Mouse (Mus musculus): ENCODE results near the gene Kcna1.

Kcna1 gene

DNA sequence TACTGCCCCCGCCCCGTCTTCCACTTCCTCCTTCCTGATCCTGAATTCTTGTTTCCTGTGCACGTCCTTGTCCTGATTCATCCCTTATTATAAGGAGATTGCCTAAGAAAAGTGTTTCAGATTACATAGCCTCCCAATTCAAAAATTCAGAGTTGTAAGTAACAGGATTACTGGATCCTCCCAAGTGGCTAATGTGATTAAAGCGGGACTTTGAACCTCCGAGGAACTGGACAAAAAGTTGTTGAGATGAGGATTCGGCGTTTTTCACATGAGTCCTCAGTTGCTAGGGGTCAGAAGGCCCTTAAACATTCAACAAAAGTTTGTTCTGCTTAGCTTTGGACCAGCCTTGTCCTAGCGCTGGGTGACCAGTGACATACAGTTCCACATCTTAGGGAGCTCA, at the start of gene Kcna1:
TSS of gene Kcna1 (minus strand) at position 4 of the 400 bp plus-strand sequence.
- DNase-seq (ENCODE audit: low spot score in 2 of 2): no peak

DNA sequence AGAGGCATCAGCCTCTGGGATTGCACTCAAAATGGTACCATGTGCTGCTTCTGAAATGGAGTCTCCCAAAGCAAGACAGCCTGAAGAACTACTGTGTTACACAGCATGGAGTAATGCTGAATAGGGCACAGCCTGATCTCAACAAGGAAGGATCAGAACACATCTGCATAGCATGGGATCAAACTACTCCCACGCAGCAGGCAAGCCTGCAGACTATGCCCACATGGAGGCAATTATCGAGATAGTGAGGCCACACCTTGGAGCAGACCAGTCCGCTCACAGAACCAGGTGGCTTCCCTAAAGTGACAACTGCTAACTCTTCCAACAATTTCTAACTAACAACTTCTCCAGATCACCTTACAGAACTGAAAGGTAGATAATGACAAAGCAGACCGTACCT, 40.9 kb upstream of the Kcna1 start:
- no peak for DNase-seq (ENCODE audit: low spot score in 2 of 2)

DNA sequence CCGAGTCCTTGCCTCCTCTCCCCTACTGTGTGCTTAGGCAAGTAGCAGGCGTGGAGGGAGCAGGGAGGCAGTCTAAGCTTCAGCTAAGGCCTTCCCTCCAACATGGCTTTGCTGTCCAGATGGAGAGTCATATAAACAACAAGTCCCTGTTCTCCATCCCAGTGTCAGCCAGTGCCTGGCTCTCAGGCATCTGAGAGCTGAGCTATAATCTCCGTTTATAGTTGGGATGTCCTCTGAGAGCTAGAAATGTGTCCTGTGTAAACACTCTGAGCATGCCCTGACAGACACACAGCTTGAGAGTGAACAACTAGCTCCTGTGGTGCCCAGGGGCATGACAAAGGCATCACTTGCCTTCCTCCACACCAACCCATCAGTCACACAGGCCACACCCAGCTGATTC, 39.0 kb upstream of the Kcna1 start:
- DNase-seq (ENCODE audit: low spot score in 2 of 2): no peak

DNA sequence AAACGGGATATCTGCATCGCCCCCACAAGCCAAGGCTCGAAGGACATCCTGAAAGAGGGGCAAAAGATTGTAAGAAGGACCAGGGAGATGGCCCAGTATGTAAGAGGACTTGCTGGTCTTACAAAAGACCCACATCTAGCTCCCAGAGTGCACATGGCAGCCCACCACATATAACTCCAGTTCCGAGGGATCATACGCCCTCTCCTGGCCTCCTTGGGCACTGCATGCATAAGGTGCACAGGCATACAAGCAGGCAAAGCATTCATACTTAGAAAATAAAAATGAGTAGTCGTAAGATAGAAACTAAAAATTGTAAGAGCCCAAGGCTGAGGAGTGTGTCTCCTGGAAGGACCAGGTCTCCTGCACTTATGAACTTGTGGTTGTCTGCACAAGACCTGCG, 32.8 kb upstream of the Kcna1 start:
- DNase-seq (ENCODE audit: low spot score in 2 of 2): no peak

DNA sequence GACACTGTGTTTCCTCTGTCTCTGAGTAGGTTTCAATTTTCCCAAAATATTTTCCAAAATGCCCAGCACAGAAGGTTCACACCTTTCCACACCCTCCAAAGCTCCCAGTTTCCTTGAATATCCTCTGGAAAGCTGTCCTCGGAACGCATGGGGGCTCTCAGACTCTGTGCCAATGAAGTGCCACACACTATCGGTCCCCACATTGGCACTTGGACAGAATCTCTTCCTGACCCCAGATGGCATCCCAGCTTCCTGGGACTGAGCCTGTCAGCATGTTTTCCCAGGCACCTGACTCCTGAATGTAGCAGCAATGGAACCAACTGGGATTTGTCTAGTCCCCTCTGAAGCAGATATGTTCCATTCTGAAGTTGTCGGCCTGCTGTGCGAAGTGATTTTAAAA, 20.8 kb upstream of the Kcna1 start:
- DNase-seq (ENCODE audit: low spot score in 2 of 2): no peak

DNA sequence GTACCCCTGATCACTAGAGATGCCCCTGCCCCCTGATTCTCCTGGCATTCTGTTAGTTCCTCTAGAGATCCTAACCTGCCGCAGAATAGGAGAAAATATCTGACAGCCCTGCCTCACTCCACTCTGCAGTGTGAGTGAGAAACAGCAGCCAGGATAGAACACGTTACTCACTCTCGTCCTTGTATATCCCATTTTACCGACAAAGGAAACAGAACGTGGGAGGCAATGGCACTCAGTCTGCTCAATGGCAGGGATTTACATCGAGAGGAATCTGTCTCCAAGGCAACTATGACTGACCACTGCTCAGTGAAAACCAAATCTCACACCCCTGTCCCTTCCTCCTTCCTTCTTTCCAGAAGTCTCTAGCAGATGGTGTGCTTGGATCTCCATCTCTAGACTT, 19.9 kb upstream of the Kcna1 start:
- no peak for DNase-seq (ENCODE audit: low spot score in 2 of 2)

DNA sequence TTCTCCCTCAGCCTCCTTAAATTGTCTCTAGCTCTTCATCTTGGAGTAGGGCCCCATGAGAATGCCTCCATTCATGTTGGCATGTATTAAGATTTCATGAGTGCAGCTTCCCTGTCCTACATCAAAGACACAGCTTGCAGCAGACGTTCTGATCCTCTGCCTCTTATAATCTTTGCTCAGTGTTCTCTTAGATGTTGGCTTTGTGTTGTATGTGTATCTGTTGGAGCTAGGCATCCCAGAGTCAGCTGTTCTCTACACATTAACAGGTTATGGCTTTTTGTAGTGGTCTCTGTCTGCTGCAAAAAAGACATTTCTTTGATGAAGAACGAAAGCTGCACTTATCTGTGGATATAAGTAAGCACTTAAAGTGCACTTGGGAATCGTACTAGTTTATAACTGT, 18.4 kb upstream of the Kcna1 start:
- DNase-seq (ENCODE audit: low spot score in 2 of 2): no peak

DNA sequence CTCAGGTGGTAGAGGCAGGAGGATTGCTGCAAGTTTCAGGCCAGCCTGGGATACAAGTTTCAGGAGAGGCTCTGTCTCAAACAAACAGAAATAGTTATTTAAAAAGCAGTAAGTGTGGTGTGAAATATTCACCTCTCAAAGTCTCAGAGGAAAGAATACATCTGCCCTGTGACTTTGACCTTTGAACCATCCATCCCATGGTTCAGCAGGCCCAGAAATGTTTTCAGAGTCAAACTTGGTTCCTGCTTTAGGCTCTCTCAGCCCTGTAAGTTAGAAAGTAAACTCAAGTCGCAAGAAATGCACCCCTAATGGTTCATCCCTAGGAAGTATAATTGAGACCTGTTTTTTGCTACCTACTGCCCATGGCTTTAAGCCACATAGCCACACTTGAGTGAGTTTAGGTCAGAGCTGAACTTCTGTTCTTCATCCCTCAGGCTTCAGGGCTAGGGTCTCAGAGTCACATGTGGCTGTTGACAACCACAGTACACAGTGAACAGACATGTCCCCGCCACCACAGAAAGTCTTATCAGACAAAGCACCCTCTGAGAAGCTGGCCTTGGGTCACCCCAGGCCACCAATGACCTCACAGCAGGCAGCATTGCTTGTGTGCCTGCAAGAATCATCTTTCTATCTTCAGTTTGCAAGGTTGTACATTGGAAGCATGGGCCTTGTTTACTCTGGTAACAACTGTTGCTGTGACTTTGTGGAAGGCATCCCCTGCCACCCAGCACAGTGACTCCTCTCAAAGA, 11.6 kb upstream of the Kcna1 start:
- no peak for DNase-seq (ENCODE audit: low spot score in 2 of 2)

DNA sequence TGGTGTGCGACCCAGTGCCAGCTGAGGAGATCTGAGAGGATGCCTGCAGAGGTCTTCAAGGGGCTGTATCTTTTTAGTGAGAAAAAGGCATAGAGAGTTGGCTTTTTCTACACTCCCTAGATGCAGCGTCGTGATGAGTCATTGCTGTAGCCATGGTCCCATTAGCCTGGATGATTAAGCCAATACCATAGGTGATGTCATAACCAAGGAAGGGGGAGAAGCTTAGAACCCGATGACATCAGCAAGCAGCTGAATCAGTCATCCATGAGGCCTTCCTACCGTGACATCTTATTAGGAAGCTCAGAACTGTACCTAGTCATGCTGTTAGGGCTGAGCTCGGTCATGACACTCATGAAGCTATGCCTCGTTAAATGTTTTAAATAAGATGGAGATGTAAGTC, 7.4 kb upstream of the Kcna1 start:
- no peak for DNase-seq (ENCODE audit: low spot score in 2 of 2)

DNA sequence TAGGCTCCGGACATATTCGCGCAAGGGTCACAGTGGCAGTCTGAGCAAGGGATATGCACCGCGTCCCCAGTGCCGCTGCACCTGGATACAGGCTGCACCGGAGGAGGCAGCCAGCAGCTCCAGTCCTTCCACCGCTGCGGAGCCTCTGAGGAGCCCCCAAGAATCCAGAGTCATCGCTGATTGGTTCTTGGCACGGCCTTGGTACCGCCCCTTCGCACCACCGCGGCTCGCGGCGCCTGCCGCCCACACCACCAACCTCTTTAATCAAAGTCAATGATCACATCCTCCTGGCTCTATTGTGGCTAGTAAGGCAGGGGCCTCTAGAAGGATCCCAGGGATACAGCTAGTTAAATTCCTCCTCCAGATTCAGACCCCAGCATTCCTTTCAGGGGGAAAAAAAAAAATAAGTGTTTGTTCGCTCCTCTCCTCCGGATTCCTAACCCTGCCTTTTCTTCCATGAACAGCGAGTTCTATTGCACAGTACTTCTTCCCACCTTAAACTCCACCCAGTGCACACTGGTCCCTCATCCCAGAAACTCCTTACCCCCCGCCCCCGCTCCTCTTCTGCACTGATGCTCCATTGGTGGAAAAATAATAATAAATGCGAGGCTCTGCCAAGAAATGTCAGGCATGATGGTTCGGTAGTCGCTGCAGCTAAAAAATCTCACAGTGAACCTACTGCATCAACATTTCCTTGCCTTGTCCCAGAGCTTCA, 383 bp downstream of the Kcna1 start:
- no peak for DNase-seq (ENCODE audit: low spot score in 2 of 2)

DNA sequence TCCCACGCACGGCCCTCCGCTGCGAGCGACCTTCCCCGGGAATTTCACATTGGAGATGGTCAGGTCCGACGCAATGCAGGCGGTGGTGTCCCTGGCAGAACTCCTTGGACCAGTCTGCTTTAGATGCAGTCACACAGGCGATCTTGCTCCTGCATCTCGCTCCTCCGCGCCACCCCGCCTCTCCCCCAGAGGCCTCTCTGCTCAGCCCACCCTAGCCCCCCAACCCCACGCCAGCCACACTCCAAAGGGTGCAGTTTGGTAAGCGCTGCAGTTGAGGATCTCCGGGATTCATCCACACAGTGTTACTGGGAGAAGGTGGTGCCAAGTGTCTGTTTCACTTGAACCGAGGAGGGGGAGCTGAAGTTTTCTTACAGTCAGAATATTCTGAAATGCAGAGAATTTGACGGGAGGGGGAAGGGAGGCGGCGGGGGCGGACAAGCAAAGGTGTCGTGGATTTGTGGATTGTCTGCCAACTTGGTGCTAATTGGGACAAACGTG, 1.1 kb downstream of the Kcna1 start:
- no peak for DNase-seq (ENCODE audit: low spot score in 2 of 2)

DNA sequence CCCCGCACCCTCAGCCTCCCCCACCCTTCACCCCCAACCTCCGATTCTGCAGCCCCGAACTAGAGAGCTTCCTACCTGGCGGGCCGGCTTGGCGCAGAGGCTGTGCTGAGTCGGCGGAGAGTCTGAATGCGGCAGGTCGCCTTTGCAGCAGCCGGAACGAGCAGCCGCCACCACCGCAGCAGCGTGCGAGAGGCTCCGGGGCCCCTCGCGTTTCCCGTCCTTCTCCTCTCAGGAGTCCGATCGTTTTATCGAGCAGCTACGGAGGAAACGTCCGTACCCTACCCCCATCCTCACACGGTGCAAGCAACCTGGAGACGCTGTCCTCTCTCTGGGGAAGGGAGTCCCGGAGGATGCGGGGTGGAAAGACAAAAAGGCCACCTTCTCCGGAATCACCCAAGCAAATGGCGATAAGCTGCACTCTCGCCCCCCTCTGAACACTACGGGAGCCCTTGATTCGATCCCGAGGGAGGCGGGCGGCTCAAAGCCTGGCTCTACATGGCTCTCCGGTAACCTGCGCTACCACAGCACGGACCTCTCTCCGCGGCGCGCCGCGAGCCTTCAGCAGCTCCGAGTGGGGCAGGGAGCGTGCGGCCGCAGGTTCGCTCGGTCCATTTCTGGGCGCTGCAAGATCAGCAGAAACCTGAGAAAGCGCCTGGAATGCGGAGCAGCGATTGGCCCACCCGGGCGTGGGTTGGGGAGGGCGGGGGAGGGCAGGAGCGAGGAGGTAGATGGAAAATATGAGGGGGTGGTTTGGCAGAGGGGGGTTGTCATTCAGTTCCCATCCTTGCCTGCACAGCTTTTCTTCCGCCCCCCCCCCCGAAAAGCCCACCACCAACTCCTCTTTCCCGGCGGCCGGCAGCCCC, 1.8 kb downstream of the Kcna1 start:
- DNase-seq (ENCODE audit: low spot score in 2 of 2): no peak

DNA sequence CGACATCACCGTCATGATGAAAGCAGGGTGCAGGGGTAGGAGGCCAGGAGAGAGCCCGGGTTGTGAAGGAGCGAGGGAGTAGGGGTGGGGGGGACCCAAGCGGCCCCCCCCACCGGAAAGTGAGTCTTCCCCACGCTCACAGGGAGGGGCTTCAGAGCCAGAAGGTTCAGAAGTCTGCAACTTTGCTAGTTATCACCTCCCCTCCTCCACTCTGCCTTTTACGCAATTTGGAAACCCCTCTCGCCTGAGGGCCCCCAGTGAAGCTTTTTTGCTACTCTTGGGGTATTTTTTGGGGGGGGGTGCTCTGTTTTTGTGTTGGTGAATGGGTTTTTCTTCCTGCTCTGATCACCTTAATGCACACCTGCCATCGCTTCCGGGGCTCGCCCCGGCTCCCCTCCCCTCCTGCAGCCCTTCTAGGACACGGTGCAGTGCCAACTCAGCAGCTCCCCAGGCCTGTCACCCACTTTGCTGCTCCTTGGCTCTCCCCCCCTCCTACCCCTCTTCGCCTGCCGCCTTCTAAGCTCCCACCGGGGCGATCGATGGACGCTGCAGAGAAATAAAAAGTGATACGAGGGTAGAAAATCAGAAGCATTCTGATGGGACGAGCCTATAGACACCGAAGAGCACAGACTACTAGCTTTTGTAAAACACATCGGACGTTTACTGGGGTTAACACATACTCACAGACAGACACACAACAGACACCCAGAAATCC, 2.7 kb downstream of the Kcna1 start:
- no peak for DNase-seq (ENCODE audit: low spot score in 2 of 2)

DNA sequence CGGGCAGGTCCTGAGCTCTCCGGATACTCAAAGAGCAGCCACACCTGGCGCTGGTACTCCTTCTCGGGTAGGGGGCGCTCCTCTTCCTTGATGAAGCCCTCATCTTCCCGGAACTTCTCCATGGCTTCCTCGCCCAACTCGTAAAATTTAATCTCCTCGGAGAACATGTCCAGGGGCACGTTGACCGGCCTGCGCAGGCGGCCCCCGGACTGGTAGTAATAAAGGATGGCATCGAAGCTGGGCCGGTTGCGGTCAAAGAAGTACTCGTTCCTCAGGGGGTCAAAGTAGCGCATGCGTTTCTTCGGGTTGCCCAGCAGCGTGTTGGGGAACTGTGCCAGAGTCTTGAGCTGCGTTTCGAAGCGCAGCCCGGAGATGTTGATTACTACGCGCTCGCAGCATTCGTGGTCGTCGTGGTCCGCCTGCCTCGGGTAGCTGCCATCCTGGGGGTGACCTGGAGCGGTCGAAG, 3.3 kb downstream of the Kcna1 start:
- no peak for DNase-seq (ENCODE audit: low spot score in 2 of 2)

DNA sequence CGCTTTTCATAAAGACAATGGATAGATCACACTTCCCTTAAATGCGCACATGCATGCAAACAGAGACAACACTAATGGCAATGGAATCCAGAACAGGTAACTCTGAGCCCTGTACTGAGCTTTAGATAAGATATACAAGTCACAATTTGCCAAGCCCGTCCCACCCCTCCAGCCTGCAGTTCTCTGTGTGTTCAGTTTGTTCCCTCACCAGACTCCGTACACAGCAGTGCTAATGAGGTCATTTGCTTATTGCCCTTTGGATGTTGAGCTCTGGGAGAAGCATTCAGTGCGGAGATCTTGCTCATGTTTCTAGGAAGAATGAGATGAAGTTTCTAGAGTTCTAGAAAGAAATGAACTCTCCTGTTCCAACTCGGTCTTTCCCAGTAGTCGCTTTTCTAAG, 17.7 kb downstream of the Kcna1 start:
- no peak for DNase-seq (ENCODE audit: low spot score in 2 of 2)

DNA sequence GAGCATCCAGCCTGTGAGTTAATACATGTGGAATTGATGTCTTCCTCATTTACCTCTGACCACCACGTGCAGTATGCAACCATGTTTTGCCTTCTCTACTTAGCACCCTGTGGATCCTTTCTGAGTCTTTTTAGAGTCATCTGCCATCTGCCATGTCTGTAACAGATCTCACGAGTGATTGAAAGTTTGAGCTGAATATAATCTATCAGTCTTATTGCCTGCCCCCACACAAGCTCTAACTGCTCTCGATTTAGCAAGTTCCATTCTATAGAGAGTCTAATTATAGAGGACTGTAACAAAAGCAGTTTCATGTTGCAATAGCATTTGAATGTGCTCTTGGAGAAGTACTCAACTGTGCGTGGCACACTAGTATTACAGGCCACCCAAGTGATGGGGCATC, 27.7 kb downstream of the Kcna1 start:
- no peak for DNase-seq (ENCODE audit: low spot score in 2 of 2)

DNA sequence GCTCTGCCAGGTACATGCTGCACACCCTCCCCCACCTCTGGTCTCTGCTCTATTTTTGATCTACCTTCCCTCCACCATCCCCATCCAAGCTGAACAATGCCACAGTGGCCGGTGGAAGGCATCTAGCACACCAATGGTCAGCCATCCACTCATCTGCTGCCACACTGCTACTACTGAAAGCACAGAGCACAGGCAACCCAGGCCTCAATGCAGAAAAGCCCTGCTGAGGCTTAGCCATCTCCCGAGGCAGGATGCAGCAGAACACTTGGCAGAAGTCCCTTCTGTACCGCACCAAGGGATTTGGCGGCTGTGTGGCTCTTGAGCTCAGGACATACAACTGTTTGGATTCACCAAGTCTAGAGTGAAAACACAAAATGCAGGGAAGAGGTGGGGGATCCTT, 35.4 kb downstream of the Kcna1 start:
- no peak for DNase-seq (ENCODE audit: low spot score in 2 of 2)

DNA sequence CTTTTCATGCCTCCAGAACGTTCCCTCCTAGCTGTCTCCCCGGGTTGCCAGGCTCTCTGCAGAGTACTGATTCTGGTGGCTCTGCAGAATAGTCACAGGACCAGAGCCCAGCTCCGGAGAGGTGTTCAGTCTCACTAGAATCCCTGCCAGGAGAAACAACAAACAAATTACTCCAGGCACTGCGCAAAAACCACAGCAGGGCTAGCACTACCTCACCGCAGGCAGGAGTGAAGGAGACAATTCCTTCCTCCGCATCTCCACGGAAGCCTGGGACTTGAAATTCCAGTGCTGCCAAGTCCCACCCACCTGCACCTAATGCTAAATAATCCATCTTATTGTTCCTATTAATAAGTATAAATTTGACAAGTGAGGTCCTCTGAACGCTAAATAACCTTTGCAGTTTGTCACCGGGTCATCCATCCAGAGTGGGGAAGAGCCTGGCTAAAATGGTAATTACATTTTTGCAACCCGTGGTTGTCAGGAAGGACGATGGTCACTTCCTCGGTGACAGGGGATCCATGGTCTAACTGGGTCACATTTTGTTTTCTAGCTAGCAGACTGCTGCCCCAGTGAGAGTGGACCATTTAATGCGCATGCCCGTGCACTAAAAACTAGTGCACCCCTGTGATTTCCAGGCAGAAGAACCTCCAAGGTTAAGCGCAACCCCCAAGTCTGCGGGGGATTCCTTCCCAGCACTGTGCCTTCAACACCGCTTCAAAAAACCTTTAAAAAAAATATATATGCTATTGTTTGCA, 36.8 kb downstream of the Kcna1 start:
- no peak for DNase-seq (ENCODE audit: low spot score in 2 of 2)

DNA sequence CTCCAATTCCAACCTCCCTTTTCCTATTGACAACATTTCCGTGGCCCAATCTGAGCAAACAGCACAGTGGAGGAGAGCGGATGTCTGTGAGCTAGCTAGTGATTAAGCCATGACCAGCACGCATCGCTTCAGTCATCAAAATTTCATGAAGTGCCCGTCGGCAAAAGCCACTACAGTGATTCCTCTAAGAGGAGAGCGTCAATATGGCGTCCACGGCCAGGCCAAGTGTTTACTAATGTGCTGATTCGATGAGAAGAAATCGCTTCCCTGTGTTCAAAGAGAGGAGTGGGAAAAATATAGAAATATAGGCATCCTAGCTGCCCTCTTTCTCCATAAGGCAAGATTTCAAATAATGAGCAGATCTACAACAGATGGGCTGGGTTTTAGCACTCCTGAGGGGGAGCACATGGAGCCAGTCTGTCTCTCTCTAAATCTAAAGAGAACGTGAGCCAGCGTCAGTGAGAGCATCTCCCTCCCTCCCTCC, 44.3 kb downstream of the Kcna1 start:
- no peak for DNase-seq (ENCODE audit: low spot score in 2 of 2)

DNA sequence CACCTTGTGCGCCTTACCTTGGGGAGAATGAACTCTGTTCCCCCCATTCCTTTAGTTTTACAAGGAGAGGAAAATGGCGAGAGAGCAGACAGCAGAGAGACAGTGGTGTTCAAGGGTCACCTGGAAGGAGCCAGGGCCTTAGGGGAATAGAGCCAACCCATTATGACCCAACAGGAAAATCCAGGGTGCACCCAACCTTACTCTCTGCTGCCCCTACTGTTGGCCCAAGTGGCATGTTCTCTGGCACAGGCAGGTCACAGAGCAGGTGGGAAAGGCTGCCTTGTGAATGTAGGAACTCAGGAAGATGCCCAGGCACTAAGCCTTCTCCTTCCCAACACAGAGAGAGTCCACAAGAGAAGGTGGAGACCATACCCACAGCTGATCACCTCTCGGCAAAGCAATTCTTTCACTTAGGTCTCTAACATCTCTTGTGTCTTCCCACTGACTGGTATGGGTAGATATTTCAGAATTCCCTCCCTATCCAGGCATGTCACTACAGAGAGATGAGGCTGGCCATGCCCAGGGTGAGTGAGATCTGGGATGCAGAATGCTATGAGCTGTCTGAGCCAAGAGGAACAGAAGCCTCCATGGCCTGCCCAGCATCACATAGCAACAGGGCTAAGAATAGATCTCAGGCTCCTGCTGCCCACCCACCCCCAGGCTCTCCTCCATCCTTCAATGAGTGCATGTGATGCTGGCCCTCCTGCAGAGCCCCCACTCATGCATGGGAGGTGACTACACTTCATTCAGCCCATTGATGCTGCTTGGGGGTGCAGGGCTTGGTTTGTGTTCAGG, 46.8 kb downstream of the Kcna1 start:
- DNase-seq (ENCODE audit: low spot score in 2 of 2): no peak
